Mouse (Mus musculus) lung, postnatal 25 days (tissue): Measurements from ENCODE around the gene Gm20388.

Experiments
- DNase-seq: peaks from one replicate; pipeline ENCODE4 v3.0.0; 2022; ENCODE audit warnings: low spot score

Gm20388 gene

DNA sequence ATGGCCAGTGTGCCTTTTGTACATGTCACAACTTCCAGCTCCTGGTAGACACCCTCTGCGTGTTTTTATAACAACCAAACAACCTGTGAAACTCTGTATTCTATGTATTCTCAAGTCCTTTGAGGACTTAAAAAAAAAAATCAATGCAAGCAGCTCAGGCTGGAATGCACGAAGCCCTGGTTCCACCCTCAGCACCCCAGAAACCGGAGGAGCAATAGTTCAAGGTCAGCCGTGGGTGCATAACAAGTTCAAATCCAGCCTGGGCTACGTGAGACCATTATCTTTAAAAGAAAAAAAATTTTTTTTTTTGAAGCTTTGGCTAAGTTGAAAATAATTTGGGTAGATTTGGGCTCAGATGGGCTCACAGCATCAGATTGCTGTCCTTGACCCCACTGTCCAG lies 353.2 kb downstream of the Gm20388 start:
- no peak for DNase-seq

DNA sequence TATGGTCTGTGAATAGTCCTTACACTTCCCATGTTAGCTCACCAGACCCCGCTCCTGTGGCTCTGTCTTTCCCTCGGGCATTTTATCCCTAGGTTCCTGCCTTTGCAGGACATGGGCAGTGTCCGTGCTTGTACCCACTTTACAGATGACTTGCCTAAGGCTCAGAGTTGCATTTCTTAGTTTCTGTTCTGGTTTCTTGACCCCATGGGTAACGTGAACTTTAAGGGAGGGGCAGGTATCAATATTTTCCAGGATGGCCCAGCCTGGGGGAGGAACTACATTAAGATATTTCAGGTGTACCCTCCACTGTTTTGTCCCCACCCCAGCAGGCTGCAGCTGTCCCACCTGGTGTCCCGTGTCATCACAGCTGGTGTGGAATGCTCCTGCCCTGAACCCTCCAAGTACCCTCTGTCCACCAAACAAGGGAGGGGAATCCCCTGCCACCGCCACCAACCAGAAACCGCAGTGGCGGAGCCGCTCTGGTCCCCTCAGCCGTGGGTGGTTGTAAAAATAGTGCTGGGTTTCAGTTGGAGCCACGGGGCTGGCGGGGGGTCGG lies 353.8 kb downstream of the Gm20388 start:
- no peak for DNase-seq

DNA sequence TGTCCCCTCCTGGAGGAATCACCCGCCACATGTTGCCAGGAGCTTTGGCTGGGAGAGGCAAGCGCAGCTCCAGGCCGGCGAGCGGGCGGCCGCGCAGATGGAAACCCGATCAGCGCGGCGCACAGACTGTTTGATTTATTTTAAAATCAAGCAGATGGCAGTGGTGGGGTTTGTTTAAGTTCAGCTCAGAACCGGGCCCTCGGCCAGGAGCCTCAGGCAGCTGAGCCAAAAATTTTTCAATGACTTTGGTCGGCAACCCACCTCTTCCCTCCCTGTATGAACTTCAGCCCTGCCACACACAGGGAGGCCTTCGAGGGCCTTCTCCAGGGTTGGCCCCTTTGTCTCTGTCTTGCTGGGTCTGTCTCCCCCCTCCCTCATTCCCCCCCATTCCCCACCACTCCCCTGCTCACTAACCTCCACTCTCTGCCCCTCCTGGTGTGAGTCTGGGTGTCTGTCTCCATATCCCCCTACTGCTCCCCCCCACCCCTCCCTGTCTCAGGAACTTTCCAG lies 354.4 kb downstream of the Gm20388 start:
- DNase-seq, result peak; percentile 80

DNA sequence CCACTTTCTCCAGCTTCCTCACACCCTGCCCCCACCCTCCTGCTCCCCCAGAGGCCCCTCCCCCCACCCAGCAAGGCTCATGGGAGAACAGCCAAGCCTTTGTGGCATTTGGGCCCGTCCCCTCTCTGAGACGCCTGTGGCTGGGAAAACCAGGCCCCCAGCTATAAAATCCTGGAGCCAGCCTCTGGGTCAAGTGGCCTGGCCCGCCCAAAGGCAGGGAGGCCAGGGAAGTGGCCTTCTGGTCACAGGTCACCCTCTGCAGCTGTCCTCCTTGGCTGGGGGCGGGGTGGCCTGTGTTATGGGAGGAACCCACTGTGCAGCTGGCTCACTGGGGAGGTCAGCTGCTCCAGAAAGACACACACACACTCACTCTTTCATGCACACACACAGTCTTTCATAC lies 354.8 kb downstream of the Gm20388 start:
- peak; percentile 84 for DNase-seq

DNA sequence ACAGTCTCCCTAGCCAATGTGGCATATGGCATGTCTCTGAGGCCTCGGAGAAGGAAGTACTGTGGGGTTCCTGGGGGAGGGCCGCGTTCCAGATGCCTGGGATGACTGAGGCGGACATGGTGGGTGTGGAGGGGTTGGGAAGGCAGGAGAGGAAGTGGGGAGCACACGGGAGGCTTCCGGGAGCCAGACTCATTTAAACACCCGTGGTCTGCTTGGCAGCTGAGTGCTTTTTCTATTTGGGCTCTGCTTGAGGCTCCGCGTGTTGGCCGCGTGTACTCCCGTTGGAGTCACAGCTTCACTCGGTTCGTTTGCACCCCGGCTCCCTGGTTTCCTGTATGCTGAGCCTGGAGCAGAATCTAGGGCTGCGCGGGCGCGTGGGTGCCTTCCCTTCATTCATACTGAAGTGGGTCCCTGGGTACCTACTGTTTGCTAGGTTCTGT lies 357.9 kb downstream of the Gm20388 start:
- DNase-seq, result no peak

DNA sequence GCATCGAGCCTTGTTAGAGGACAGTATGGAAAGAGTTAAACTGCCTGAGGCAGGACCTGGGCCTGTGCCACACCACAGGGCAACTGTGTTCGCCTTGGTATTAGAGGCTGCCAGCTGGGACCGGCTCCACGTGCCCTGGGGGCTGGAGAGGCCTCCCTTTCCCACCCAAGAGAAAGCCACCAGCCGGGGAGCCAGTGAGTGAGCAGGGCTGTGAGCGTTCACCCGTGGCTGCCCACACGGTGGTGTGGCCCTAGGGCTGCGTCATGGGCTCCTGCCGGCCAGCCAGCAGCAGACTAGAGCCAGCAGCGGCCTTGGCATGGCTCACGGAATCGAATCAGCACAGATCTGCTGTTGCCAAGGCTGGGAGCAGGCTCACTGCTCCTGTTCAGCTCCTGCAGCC lies 359.8 kb downstream of the Gm20388 start:
- DNase-seq, result no peak

DNA sequence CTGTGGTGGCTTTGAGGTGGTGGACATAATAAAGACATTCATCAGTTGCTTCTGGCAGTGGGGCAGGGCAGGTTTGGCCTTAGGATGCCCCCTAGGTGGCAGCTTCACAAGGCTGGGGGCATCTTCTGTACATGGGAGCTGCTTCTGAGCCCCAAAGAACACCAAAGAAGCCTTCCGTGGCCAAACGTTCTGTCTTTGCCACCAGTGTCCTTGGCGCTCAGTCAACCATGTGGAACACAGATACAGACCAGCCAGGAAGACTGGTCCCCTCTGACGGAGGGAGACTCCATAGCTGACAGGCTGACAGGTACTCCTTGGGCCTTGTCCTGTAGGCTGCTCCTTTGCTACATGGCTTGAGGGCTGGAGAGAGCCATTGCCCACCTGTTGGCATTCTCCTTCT lies 362.8 kb downstream of the Gm20388 start:
- no peak for DNase-seq

DNA sequence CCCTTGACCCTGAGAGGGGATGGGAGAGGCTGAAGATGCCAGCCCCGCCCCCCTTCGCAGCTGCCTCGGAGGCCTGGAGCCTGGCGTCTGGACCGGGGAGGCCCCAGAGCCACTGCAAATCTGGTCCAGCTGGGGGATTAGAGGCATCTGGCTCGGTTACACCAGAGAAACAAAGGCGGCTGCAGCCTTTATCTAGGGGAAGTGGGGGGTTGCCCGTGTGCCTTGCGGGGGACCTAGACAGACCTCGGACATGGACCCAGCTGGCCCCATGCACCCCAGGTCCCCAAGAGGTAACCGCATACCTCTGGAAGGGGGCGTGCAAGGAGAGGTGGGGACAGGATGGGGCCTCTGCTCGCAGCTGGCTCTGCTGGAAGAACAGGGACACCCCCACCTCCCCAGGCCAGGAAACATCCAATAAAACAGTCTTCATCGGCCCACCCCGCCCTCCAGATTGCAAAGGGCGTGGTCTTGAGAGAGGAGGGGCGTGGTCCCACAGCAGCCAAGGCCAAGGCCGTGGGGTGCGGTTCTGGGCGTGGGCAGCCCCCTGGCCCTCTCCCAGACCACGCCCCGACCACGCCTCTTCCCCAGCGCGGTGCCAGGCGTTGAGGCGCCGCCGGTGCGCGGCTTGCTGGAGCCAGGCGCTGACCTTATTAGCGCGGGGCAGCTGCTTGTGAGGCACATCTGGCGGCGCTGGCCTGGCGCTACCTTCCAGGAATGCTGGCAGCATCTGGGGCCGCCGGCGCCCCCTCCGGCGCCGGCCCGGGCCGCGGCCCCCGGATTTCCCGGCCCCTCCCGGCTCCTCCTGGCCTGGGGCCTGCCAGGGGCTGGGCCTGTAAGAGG lies 365.6 kb downstream of the Gm20388 start:
- DNase-seq, result peak; percentile 94

GRCm38 (mm10) chr8:120276891-120277426 lies 366.3 kb downstream of the Gm20388 start:
- DNase-seq, result peak; percentile 38

DNA sequence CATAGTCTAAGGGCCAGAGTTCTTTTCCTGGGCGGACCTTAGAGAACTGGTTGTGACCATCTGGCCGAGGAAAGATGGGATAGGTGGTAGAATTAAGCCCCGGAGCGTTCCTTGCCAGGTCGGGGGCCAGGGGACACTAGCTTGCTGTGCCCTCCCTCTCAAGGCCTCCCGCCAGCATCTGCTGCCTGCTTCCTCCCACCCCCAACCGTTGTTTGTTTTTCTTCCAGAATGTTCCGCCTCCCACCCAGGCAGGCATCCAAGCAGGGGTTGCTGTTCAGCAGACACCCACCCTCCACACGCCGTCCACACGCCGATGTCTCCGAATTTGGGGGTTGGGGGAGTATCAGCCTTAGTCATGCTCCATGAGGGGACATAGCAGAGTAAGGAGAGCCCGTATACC lies 367.4 kb downstream of the Gm20388 start:
- no peak for DNase-seq

DNA sequence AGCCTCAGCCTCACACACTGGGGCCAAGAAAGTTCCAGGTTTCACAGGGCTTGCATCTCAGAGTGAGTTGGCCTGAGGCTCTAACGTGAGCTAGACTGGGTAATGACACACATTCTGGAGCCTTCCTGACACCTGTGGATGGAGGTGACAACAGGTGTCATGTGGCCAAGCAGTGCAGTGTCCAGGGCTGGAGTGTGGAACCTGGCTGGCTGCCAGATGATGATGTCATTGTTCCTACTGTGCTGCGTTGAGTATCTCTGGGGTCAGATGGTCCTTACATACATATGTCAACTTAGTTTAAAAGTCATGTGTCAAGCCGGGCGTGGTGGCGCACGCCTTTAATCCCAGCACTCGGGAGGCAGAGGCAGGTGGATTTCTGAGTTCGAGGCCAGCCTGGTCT lies 368.8 kb downstream of the Gm20388 start:
- DNase-seq, result no peak

GRCm38 (mm10) chr8:120281487-120281886 lies 370.8 kb downstream of the Gm20388 start:
- DNase-seq, result peak; percentile 80

DNA sequence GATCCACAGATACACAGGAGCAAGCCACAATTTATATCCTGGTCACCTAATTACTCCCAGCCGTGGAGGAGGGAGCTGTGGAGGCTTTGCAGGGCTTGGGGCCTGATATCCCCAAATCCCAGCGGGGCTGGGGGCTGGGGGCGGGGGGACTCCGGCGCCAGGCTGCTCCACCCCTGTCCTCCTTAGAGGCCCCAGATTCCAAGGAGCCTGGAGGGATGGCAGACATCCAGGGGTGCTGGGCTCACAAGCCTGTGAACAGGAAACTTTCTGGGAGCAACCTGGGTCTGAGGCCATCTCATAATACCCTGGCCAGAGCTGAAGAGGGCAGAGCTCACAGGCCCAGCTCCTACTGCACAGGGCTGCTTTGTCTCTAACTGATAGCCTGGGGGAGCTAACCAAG lies 371.8 kb downstream of the Gm20388 start:
- DNase-seq, result no peak

GRCm38 (mm10) chr8:120284265-120284664 lies 373.6 kb downstream of the Gm20388 start:
- no peak for DNase-seq

- DNase-seq, result peak; percentile 72
These were observed 374.4 kb downstream of the Gm20388 start for GRCm38 (mm10) chr8:120285033-120285432.

DNA sequence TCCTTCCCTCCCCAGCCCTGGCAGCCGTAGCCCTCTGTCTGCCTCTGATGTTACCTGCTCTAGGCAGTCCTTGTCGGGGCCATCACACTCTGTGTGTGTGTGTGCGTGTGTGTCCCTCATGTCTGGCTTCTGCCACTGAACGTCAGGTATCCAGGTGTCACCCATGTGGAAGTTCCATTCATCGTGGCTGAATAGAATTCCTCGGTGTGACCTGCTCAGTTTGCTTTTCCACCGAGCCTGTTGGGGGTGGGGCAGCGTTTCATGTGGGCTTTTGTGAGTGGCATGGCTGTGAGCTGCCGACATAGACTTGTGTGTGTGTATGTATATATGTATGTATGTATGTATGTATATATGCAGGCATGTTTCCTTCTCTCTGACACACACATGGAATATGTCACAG lies 375.2 kb downstream of the Gm20388 start:
- no peak for DNase-seq

DNA sequence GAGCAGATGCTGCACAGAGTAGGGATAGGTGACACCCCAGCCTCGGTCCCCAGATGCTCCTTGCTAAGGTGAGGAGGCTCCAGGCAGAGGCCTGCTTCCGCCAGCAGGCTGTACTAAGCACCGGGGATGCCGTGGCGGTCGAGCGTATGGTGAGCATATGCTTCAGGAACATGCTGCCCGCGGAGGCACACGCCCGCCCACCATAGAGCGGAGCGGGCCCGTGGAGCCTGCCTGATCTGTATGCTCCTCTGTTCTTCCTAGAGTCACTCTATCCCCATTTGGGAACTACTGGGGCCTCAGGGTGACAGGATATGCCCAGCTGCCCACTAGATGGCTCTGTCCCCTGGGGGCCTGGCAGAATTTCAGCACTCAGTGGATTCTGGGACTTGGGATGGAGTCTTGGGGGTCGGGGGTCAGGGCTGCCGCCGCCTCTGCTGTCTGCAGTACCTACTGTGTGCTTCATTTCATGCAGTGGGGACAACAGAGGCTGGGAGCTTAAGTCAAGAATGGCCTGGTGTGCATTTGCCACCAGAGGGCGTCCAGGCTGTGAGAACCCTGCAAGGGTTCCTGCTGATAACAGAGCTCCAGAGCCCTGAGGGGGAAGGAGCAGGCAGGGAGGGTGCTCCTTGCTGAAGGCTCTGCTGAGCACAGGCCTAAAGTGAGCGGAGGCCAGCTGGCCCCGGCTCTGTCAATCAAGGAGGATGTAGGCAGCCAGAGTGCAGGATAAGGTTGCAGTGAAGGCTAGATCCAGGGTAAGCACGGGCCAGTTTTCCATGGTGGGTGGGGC lies 377.7 kb downstream of the Gm20388 start:
- peak; percentile 57 for DNase-seq

GRCm38 (mm10) chr8:120289191-120289590 lies 378.6 kb downstream of the Gm20388 start:
- no peak for DNase-seq

GRCm38 (mm10) chr8:120289698-120290181 lies 379.1 kb downstream of the Gm20388 start:
- peak; percentile 47 for DNase-seq

- DNase-seq, result no peak
These were observed 380.0 kb downstream of the Gm20388 start for GRCm38 (mm10) chr8:120290614-120291013.

- DNase-seq, result no peak
These were observed 381.0 kb downstream of the Gm20388 start for GRCm38 (mm10) chr8:120291650-120292049.
